Mouse (Mus musculus): ENCODE results near the gene Akna. TPM values are rescaled to one million over a fixed set of nuclear protein-coding genes. Genes with fewer than 3 reads are reported as not detected.

Gene Akna
- total RNA-seq, 2 experiments from 2014 or later = 4.3 to 6.2 TPM

- no peak for DNase-seq
- intact Hi-C loops (cut with DNase I) = no loop called here
Observed at GRCm38 (mm10) chr4:63389121-63389886, 13.8 kb downstream of the Akna start.

GRCm38 (mm10) chr4:63388029-63388428 lies 15.1 kb downstream of the Akna start:
- intact Hi-C loops (cut with DNase I) = no loop called here
- no peak for DNase-seq

- no peak for DNase-seq
- intact Hi-C loops (cut with DNase I) = no loop called here
Observed at GRCm38 (mm10) chr4:63385784-63386183, 17.4 kb downstream of the Akna start.

GRCm38 (mm10) chr4:63385253-63385652 lies 17.9 kb downstream of the Akna start:
- intact Hi-C loops (cut with DNase I) = no loop called here
- DNase-seq = no peak

GRCm38 (mm10) chr4:63384262-63384661 lies 18.9 kb downstream of the Akna start:
- intact Hi-C loops (cut with DNase I) = no loop called here
- no peak for DNase-seq

GRCm38 (mm10) chr4:63383474-63383873 lies 19.7 kb downstream of the Akna start:
- intact Hi-C loops (cut with DNase I) = no loop called here

GRCm38 (mm10) chr4:63382676-63383369 lies 20.3 kb downstream of the Akna start:
- intact Hi-C loops (cut with DNase I) = no loop called here
- DNase-seq = no peak

More at GRCm38 (mm10) chr4:63383474-63383873, 19.7 kb downstream of the Akna start:
- DNase-seq = no peak

GRCm38 (mm10) chr4:63377483-63377882 lies 25.7 kb downstream of the Akna start:
- intact Hi-C loops (cut with DNase I) = no loop called here
- no peak for DNase-seq

- DNase-seq = peak; percentile 52 to 70
- intact Hi-C loops (cut with DNase I) = no loop called here
Observed at GRCm38 (mm10) chr4:63375367-63375766, 27.8 kb downstream of the Akna start.

- intact Hi-C loops (cut with DNase I) = no loop called here
- DNase-seq = no peak
Observed at GRCm38 (mm10) chr4:63374331-63374730, 28.8 kb downstream of the Akna start.

- intact Hi-C loops (cut with DNase I) = no loop called here
- no peak for DNase-seq
Observed at GRCm38 (mm10) chr4:63373404-63373803, 29.8 kb downstream of the Akna start.

- intact Hi-C loops (cut with DNase I) = loop anchor here (2.0 kb wide), 1 partner anchor 577 kb away; no protein-coding TSS in a partner anchor
- DNase-seq = peak in 1 of 2 experiments; percentile 46
Observed at GRCm38 (mm10) chr4:63371890-63372289, 31.3 kb downstream of the Akna start.

GRCm38 (mm10) chr4:63370897-63371296 lies 32.3 kb downstream of the Akna start:
- intact Hi-C loops (cut with DNase I) = loop anchor here (2.0 kb wide), 1 partner anchor 578 kb away; no protein-coding TSS in a partner anchor
- DNase-seq = no peak

- DNase-seq = peak; percentile 86 to 95
- intact Hi-C loops (cut with DNase I) = loop anchor here (2.0 to 10.0 kb wide), 2 partner anchors 40 to 126 kb away; partner anchors contain the start of gene Whrn
Observed at GRCm38 (mm10) chr4:63368577-63368976, 34.6 kb downstream of the Akna start.

GRCm38 (mm10) chr4:63362150-63362549 lies 41.0 kb downstream of the Akna start, which contains the start of gene Orm2:
Gene Orm2 (plus strand): TSS chr4:63362449.
- intact Hi-C loops (cut with DNase I) = loop anchor here (10.0 kb wide), 1 partner anchor 133 kb away; the partner anchor contains the start of gene Whrn
- peak; percentile 53 to 55 for DNase-seq

- DNase-seq = no peak
- intact Hi-C loops (cut with DNase I) = loop anchor here (10.0 kb wide), 1 partner anchor 135 kb away; the partner anchor contains the start of gene Whrn
Observed at GRCm38 (mm10) chr4:63359861-63360260, 43.3 kb downstream of the Akna start.

- DNase-seq = no peak
- intact Hi-C loops (cut with DNase I) = no loop called here
Observed at GRCm38 (mm10) chr4:63356981-63357570, 46.1 kb downstream of the Akna start.

GRCm38 (mm10) chr4:63355877-63356665 lies 47.1 kb downstream of the Akna start, which contains the start of gene Orm3:
Gene Orm3 (plus strand): TSS chr4:63356162.
- intact Hi-C loops (cut with DNase I) = no loop called here
- DNase-seq = peak; percentile 56 to 57

GRCm38 (mm10) chr4:63348524-63348923 lies 54.6 kb downstream of the Akna start:
- intact Hi-C loops (cut with DNase I) = no loop called here
- DNase-seq = no peak

- intact Hi-C loops (cut with DNase I) = no loop called here
- DNase-seq = no peak
Observed at GRCm38 (mm10) chr4:63346659-63347058, 56.5 kb downstream of the Akna start.

Measured in heart, postnatal 14 days (tissue).